8 mouse cellular contexts compared by ENCODE assay signal in genomic region chr1:36302957-36303356, GRCm38 (mm10). TPM values are rescaled to one million over a fixed set of nuclear protein-coding genes. Genes with fewer than 3 reads are reported as not detected.
DNase-seq lines count a peak whose midpoint lies in the region; ATAC-seq and TF ChIP-seq lines count a peak whose summit lies in the region.

No protein-coding gene starts in this region.

- H3K27me3 ChIP-seq in heart, embryonic 12.5 days (replicated peaks), result peaks cover 32% of the 10 kb centered on the region
- H3K27me3 ChIP-seq in hindbrain, embryonic 11.5 days (ENCODE audit: control insufficient read depth, insufficient read depth, low read length), result no peaks in the 10 kb centered on the region
- H3K27me3 ChIP-seq in liver, postnatal 0 days (ENCODE audit: insufficient read depth, low read length), result peaks cover 23% of the 10 kb centered on the region

- peak overlapping the region; percentile 68 for H3K27ac ChIP-seq in heart, embryonic 12.5 days (ENCODE audit: poor library complexity, severe bottlenecking)
- H3K27ac ChIP-seq in ES-E14 (ENCODE audit: insufficient read depth, low read depth, low read length, poor library complexity, severe bottlenecking), result no peak overlapping the region
- H3K27ac ChIP-seq in hindbrain, embryonic 11.5 days (ENCODE audit: low read depth, low read length), result no peak overlapping the region
- no peak overlapping the region for H3K27ac ChIP-seq in liver, postnatal 0 days (ENCODE audit: low read depth)

- peak overlapping the region; percentile 76 for H3K4me2 ChIP-seq in heart, embryonic 12.5 days
- peak overlapping the region; percentile 47 for H3K4me2 ChIP-seq in hindbrain, embryonic 11.5 days (replicated peaks; ENCODE audit: low read depth, low read length)
- peak overlapping the region; percentile 63 for H3K4me2 ChIP-seq in liver, postnatal 0 days (ENCODE audit: low read depth, low read length)

- in situ Hi-C loops in ES-E14 (cut with MboI; ENCODE audit: low sequenced_read_pairs in 2 of 2, unreplicated experiment in 2 of 2), result no loop called here

- H3K4me1 ChIP-seq in heart, embryonic 12.5 days (replicated peaks), result peaks cover 24% of the 10 kb centered on the region
- peaks cover 0 to 6% of the 10 kb centered on the region in 2 experiments; a peak in 1 of 4 replicates for H3K4me1 ChIP-seq in ES-E14 (ENCODE audit: control insufficient read depth in 2 of 2, insufficient read depth in 2 of 2, low read length in 2 of 2, poor library complexity in 1 of 2)
- no peaks in the 10 kb centered on the region for H3K4me1 ChIP-seq in hindbrain, embryonic 11.5 days (replicated peaks; ENCODE audit: control insufficient read depth, insufficient read depth, low read length)
- H3K4me1 ChIP-seq in liver, postnatal 0 days (ENCODE audit: insufficient read depth), result peaks cover 7% of the 10 kb centered on the region

- H3K36me3 ChIP-seq in heart, embryonic 12.5 days, result no peaks in the 10 kb centered on the region
- H3K36me3 ChIP-seq in ES-E14 (ENCODE audit: control insufficient read depth, insufficient read depth, low read length, poor library complexity, severe bottlenecking), result no peaks in the 10 kb centered on the region
- no peaks in the 10 kb centered on the region for H3K36me3 ChIP-seq in hindbrain, embryonic 11.5 days (ENCODE audit: control insufficient read depth, insufficient read depth, low read length)
- no peaks in the 10 kb centered on the region for H3K36me3 ChIP-seq in liver, postnatal 0 days (replicated peaks; ENCODE audit: insufficient read depth, low read length)

- H3K9me3 ChIP-seq in heart, embryonic 12.5 days (replicated peaks), result no peaks in the 10 kb centered on the region
- H3K9me3 ChIP-seq in ES-E14 (ENCODE audit: control insufficient read depth, insufficient read depth, low read depth, low read length), result no peaks in the 10 kb centered on the region
- no peaks in the 10 kb centered on the region for H3K9me3 ChIP-seq in hindbrain, embryonic 11.5 days (ENCODE audit: control insufficient read depth, low read length)
- H3K9me3 ChIP-seq in liver, postnatal 0 days (ENCODE audit: low read length), result no peaks in the 10 kb centered on the region

- intact Hi-C loops in heart, postnatal 36 days (cut with DNase I), result no loop called here

- WGBS in heart, embryonic 12.5 days, result 14% methylated on average over 9 of the region's 9 CpGs
- 14% methylated on average over 9 of the region's 9 CpGs for WGBS in hindbrain, embryonic 11.5 days
- 18% methylated on average over 7 of the region's 9 CpGs for WGBS in liver, postnatal 0 days (ENCODE audit: insufficient replicate concordance)

- peak overlapping the region; percentile 37 for H3K4me3 ChIP-seq in heart, embryonic 12.5 days
- peak overlapping the region; percentile 62 to 70 for H3K4me3 ChIP-seq in ES-E14 (ENCODE audit: insufficient read depth in 1 of 2, low read depth in 1 of 2, low read length in 2 of 2, poor library complexity in 1 of 2, severe bottlenecking in 1 of 2)
- H3K4me3 ChIP-seq in hindbrain, embryonic 11.5 days (ENCODE audit: low read depth, low read length), result peak overlapping the region; percentile 27
- peak overlapping the region; percentile 28 for H3K4me3 ChIP-seq in liver, postnatal 0 days (ENCODE audit: low read depth, low read length)

- ATAC-seq in heart, embryonic 12.5 days (ENCODE audit: insufficient number of reproducible peaks, low FRiP score), result no peak
- ATAC-seq in hindbrain, embryonic 11.5 days (ENCODE audit: low FRiP score), result no peak
- ATAC-seq in liver, postnatal 0 days, result no peak

- H3K9ac ChIP-seq in heart, embryonic 12.5 days, result peak overlapping the region; percentile 48; the same call in 1 of the 2 replicates
- peak overlapping the region; percentile 41 for H3K9ac ChIP-seq in ES-E14 (ENCODE audit: insufficient read depth, low read depth, low read length, poor library complexity, severe bottlenecking)
- peak overlapping the region; percentile 37; the same call in 1 of the 2 replicates for H3K9ac ChIP-seq in hindbrain, embryonic 11.5 days (ENCODE audit: low read depth, low read length)
- peak overlapping the region; percentile 43 for H3K9ac ChIP-seq in liver, postnatal 0 days (replicated peaks)

- no peak for TF ChIP-seq EP300 in liver, postnatal 0 days (IDR thresholded peaks at IDR 0.05; ENCODE audit: low read depth)

- no peak for TF ChIP-seq CTCF in liver, postnatal 0 days (IDR thresholded peaks at IDR 0.05; ENCODE audit: low read depth)

- DNase-seq in heart, postnatal 36 days, result no peak
- DNase-seq in ES-E14 (ENCODE audit: low read depth, low spot score), result no peak
- DNase-seq in hindbrain, embryonic 11.5 days (ENCODE audit: low spot score), result no peak
- DNase-seq in liver, postnatal 0 days, result no peak
- no peak for DNase-seq in thymus, postnatal 25 days
- DNase-seq in thymus, postnatal 0 days (ENCODE audit: low spot score), result no peak
- DNase-seq in frontal cortex, postnatal 36 days (ENCODE audit: low spot score in 2 of 2), result no peak

TF ChIP-seq in ES-E14, 5 proteins besides CTCF, POLR2A, EP300 and RAD21:
- TF ChIP-seq MAFK (IDR thresholded peaks at IDR 0.05; ENCODE audit: insufficient read depth, low read depth, low read length) (no peak), CHD2 (IDR thresholded peaks at IDR 0.05; ENCODE audit: low read depth, low read length) (no peak)

RNA-seq across cellular contexts. Expression of gene Arid5a, which starts 4.6 kb away (rescaled TPM):
- polyA plus RNA-seq in heart, embryonic 12.5 days (2016; fragmentation: Nextera tagmentation; extraction: Ambion mirVana), result 15.1 and 15.3 TPM in 2 replicates
- 10 to 100 TPM; 10.4 to 15.1 TPM for total RNA-seq in heart, postnatal 36 days (2021)
- total RNA-seq in ES-E14 (2012; rRNA removed), result 5.2 and 7.9 TPM in 2 replicates
- 1.9 and 2.7 TPM in 2 replicates for polyA plus RNA-seq in hindbrain, embryonic 11.5 days (2014; fragmentation: Nextera tagmentation; extraction: Ambion mirVana)
- 5.8 and 6.3 TPM in 2 replicates for polyA plus RNA-seq in liver, postnatal 0 days (2015; fragmentation: Nextera tagmentation; extraction: Ambion mirVana)
- polyA plus RNA-seq in thymus, postnatal 0 days (2015; fragmentation: Nextera tagmentation; extraction: Ambion mirVana), result 34.9 and 35.4 TPM in 2 replicates

RNA-seq across cellular contexts. Expression of gene Neurl3, which starts 28.5 kb away (rescaled TPM):
- polyA plus RNA-seq in heart, embryonic 12.5 days (2016; fragmentation: Nextera tagmentation; extraction: Ambion mirVana), result 2.4 and 2.6 TPM in 2 replicates
- total RNA-seq in heart, postnatal 36 days (2021), result 1 to 10 TPM; 3.6 to 3.9 TPM
- total RNA-seq in ES-E14 (2012; rRNA removed), result 0.18 and 0.26 TPM in 2 replicates
- 0.32 and 1.3 TPM in 2 replicates for polyA plus RNA-seq in hindbrain, embryonic 11.5 days (2014; fragmentation: Nextera tagmentation; extraction: Ambion mirVana)
- polyA plus RNA-seq in liver, postnatal 0 days (2015; fragmentation: Nextera tagmentation; extraction: Ambion mirVana), result 4.4 and 4.7 TPM in 2 replicates
- polyA plus RNA-seq in thymus, postnatal 0 days (2015; fragmentation: Nextera tagmentation; extraction: Ambion mirVana), result 3.8 and 4.4 TPM in 2 replicates

RNA-seq across cellular contexts. Expression of gene Uggt1, which starts 58.4 kb away (rescaled TPM):
- 46.0 and 53.3 TPM in 2 replicates for polyA plus RNA-seq in heart, embryonic 12.5 days (2016; fragmentation: Nextera tagmentation; extraction: Ambion mirVana)
- 10 to 100 TPM; 29.2 to 31.2 TPM for total RNA-seq in heart, postnatal 36 days (2021)
- 136 and 169 TPM in 2 replicates for total RNA-seq in ES-E14 (2012; rRNA removed)
- polyA plus RNA-seq in hindbrain, embryonic 11.5 days (2014; fragmentation: Nextera tagmentation; extraction: Ambion mirVana), result 76.3 and 97.6 TPM in 2 replicates
- 15.4 and 15.8 TPM in 2 replicates for polyA plus RNA-seq in liver, postnatal 0 days (2015; fragmentation: Nextera tagmentation; extraction: Ambion mirVana)
- 43.9 and 46.5 TPM in 2 replicates for polyA plus RNA-seq in thymus, postnatal 0 days (2015; fragmentation: Nextera tagmentation; extraction: Ambion mirVana)
